Mouse (Mus musculus): ENCODE measurements around the gene Kif22.

Kif22 gene

GRCm38 (mm10) chr7:127016971-127017949, 25.0 kb downstream of the Kif22 start, which contains the start of gene Pagr1a:
Pagr1a (minus strand) TSS chr7:127017352.
- peak; percentile 98 for DNase-seq

- DNase-seq: peak; percentile 77 to 79
Observed at GRCm38 (mm10) chr7:127016486-127016938, 25.8 kb downstream of the Kif22 start.

- DNase-seq: no peak
Observed at GRCm38 (mm10) chr7:127016481-127016485, 26.0 kb downstream of the Kif22 start, which contains the start of gene Pagr1b. Pagr1b (minus strand) TSS chr7:127016484.

GRCm38 (mm10) chr7:127016081-127016480, 26.2 kb downstream of the Kif22 start:
- DNase-seq: peak; percentile 69 to 76

GRCm38 (mm10) chr7:127014993-127015392, 27.3 kb downstream of the Kif22 start:
- DNase-seq: no peak

- DNase-seq: peak; percentile 43 to 46
Observed at GRCm38 (mm10) chr7:127014320-127014719, 28.0 kb downstream of the Kif22 start, which contains the start of gene Mvp. Mvp (minus strand) TSS chr7:127014621.

GRCm38 (mm10) chr7:127013385-127013784, 28.9 kb downstream of the Kif22 start:
- DNase-seq: no peak

- no peak for DNase-seq
Observed at GRCm38 (mm10) chr7:127012845-127013244, 29.4 kb downstream of the Kif22 start.

GRCm38 (mm10) chr7:127012374-127012773, 29.9 kb downstream of the Kif22 start:
- DNase-seq: no peak

- DNase-seq: peak; percentile 36 to 50
Observed at GRCm38 (mm10) chr7:127011717-127012116, 30.6 kb downstream of the Kif22 start.

GRCm38 (mm10) chr7:127011051-127011450, 31.2 kb downstream of the Kif22 start:
- no peak for DNase-seq

GRCm38 (mm10) chr7:127009307-127010085, 32.8 kb downstream of the Kif22 start:
- peak; percentile 53 to 61 for DNase-seq

- DNase-seq: peak; percentile 94 to 95
Observed at GRCm38 (mm10) chr7:127008239-127009019, 33.8 kb downstream of the Kif22 start.

GRCm38 (mm10) chr7:127007313-127008024, 34.8 kb downstream of the Kif22 start:
- DNase-seq: peak in 1 of 2 experiments; percentile 34

GRCm38 (mm10) chr7:127004122-127004875, 38.0 kb downstream of the Kif22 start:
- DNase-seq: no peak

- no peak for DNase-seq
Observed at GRCm38 (mm10) chr7:127003620-127004019, 38.7 kb downstream of the Kif22 start.

GRCm38 (mm10) chr7:126999568-126999967, 42.7 kb downstream of the Kif22 start:
- DNase-seq: no peak

- no peak for DNase-seq
Observed at GRCm38 (mm10) chr7:126996449-126996848, 45.8 kb downstream of the Kif22 start.

GRCm38 (mm10) chr7:126988816-126989215, 53.5 kb downstream of the Kif22 start:
- no peak for DNase-seq

GRCm38 (mm10) chr7:126986319-126986718, 56.0 kb downstream of the Kif22 start:
- DNase-seq: peak; percentile 78 to 79

- no peak for DNase-seq
Observed at GRCm38 (mm10) chr7:126984667-126985444, 57.4 kb downstream of the Kif22 start.

Measured in cerebellum, postnatal 10 days (tissue).